Mouse (Mus musculus): ENCODE data around the gene Lypd3.

GRCm38 (mm10) chr7:24671944-24672439 lies 35.6 kb downstream of the Lypd3 start:
- TF ChIP-seq ZC3H11A (IDR thresholded peaks at IDR 0.05; ENCODE audit: borderline replicate concordance, low read depth, low read length): no peak
- TF ChIP-seq ZNF384 (IDR thresholded peaks at IDR 0.05; ENCODE audit: low read depth, low read length): no peak
- no peak for TF ChIP-seq HCFC1 (IDR thresholded peaks at IDR 0.05; ENCODE audit: borderline replicate concordance, insufficient read depth, low read length)
- no peak for TF ChIP-seq MAFK (IDR thresholded peaks at IDR 0.05; ENCODE audit: insufficient read depth, low read depth, low read length)

Data from ES-E14 (cell line).